Mouse (Mus musculus) megakaryocyte, adult 5-6 weeks (primary cell): ENCODE data around the gene Hspb2. TPM values are rescaled to one million over a fixed set of nuclear protein-coding genes. Genes with fewer than 3 reads are reported as not detected.

Experiments
- ATAC-seq: 2 replicates; pipeline ENCODE4 v1.8.0; 2016; ENCODE audit warnings: mild to moderate bottlenecking, inconsistent platforms; ENCODE audit not compliant: poor library complexity, severe bottlenecking
- total RNA-seq, 2 experiments: library from RNA; stranded (forward) in 1 of 2; stranded (reverse) in 1 of 2; fragments of 153-499, 151-499 nt in 1 of 2; fragments of 221-1000, 200-1000 nt in 1 of 2; gene quantifications; 2 replicates each; pipeline versions ENCODE4 v1.2.3 to v1.2.4; 2015 to 2017

Hspb2 gene
- total RNA-seq, 2 experiments from 2014 or later = not detected

DNA sequence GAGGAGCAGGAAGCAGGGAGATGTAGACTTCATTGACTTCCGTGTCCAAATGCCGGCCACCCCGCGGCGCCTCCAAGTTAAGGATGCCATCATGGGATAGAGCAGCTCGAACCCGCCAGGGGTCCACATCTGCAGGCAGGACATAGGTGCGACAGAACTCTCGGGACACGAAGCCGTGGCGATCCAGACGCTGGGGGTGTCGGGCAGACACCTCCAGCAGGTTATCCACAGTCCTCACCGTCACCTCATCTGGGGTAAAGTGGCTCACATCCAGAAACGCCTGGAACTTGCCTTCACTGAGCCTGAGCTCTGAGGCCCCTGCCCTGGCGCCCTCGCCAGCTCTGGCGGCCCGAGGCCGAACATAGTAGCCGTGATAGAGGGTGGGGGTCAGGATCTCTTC is 831 bp downstream of the Hspb2 start, which contains the start of gene Cryab:
Cryab (plus strand) TSS at position 3 of the 400 bp plus-strand sequence.
- no peak for ATAC-seq

DNA sequence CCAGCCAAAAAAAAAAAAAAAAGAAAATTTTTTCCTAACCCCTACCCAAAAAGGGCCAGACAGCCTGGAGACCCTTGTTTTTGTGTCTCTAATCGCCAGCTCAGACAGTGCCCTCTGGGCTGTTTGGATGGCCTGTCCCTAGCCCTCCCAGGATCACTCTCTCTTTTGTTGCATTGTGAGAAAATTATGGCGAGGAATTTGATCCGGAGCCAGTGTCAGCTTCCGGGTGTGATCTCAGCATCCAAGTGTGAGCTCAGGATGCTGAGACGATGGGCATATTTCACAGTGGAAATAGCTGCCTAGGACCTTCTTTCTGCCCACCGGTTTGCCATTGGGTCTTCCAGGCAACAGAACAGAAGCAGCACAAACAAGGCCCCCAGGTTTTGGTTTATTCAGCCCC is 1.4 kb downstream of the Hspb2 start:
- ATAC-seq = no peak

DNA sequence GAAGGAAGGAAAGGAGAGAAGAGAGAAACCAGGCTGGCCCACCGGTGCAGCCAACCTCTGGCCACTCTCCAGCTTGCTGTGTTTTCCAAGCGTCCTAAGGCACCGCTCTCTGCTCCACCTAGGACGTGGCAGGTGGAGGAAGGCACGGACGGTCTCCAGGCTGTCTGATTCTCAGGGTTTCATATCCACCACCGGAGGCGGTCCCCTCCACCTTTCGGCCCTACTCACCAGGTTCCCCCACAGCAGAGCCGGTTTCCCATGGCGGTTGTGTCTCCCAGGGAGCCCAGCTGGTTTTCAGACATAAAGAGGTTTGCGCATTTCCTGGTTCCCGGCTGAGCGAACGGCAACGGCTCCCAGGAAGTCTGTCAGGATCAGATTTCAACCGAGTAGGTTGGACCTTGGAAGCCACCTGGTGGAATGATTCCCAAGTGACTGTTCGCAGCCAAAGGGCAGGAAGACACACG is 5.9 kb downstream of the Hspb2 start, which contains the start of gene 2310030G06Rik:
2310030G06Rik (minus strand) TSS at position 323 of the 464 bp plus-strand sequence.
- no peak for ATAC-seq

DNA sequence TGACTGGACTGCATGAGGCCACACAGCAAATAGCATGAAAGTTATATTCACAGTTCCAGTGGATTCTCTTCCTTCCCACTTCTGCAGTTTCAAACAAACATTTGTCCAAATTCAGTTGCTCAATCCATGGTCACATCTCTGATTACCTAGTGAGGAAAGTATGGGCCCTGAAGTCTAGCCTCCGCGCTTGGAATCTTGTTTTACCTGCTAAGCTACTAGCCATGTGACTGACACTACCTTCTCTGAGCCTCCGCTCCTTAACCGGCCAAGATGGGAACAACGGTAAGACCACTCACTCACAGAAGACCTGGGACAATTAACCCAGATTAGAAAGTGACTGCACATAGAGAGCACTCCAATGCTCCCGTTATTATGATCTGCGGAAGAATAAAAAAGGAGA is 6.3 kb downstream of the Hspb2 start:
- ATAC-seq = no peak

DNA sequence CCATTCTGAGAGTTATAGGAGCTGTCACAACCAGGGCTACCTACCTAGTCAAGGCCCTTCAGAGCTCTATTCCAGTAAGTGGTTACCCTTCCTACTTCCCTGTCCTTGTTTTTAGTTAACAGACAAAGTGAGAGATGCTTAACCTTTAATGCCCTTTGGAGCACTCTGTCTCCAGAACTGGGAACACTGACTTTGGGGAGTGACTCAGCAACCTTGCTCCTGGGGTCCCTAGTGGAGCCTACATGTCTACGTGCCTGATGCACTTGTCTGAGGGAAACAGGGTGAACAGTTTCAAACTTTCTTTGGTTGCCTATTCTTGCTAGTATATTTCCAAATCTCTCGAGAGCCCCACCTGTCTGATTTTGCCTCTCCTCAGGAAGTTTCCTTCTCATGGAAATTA is 9.4 kb downstream of the Hspb2 start:
- ATAC-seq = no peak

DNA sequence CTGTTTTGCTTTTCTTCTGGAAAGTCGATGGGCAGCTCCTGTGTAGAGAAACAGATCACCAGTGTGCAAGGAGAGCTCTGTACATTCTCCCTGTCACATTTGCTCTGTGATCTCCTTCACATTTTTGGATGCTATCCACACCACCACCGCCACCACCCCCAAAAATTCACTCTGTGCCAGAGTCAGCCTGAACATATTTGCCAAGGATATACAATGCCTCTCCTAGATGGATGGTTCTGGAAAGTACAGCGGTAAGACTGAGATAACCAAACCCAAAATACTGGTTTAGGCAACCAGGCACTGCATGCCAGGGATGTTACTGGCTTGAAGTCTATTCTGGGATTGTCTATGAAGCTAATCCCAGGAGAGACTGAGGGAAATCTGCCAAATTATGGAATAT is 9.9 kb downstream of the Hspb2 start:
- ATAC-seq = no peak

DNA sequence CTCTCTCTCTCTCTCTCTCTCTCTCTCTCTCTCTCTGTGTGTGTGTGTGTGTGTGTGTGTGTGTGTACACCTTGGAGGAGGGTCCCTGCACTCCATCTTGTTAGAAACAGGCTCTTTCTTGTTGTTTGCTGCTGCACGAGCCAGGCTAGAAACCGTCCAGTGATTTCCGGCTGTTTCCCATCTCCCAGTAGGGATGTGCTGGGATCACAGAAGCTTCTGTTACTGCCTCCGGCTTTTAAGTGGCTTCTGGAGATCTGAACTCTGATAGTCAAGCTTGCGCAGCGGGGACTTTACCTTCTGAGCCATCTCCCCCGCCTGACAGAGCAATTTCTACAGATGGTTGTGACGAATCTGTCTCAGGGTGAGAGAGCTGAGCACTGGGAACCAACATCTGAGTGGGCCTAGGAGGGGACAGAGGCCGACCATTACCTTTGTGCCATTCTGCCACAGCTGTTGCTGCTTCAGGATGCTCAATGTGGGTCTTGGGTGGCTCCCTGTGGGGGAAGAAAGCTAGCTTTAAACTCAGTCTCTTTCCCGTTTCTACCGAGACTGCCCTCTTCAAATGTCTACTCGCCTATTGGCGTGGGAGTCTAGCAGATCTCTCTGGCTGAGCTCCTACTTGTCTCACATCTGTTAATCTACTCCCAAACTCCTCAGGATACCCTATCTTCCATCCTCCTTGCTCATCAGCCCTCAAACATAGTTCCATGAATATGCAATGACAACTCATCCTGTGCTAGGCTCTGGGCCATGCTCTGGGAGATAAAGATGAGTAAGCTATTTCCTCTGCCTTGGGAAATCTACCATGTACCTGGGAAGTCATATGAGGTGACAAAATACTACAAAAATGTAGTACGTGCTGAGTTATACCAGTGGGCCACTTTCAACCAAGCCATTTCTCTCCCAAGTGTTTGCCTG is 11.0 kb downstream of the Hspb2 start:
- ATAC-seq = no peak

DNA sequence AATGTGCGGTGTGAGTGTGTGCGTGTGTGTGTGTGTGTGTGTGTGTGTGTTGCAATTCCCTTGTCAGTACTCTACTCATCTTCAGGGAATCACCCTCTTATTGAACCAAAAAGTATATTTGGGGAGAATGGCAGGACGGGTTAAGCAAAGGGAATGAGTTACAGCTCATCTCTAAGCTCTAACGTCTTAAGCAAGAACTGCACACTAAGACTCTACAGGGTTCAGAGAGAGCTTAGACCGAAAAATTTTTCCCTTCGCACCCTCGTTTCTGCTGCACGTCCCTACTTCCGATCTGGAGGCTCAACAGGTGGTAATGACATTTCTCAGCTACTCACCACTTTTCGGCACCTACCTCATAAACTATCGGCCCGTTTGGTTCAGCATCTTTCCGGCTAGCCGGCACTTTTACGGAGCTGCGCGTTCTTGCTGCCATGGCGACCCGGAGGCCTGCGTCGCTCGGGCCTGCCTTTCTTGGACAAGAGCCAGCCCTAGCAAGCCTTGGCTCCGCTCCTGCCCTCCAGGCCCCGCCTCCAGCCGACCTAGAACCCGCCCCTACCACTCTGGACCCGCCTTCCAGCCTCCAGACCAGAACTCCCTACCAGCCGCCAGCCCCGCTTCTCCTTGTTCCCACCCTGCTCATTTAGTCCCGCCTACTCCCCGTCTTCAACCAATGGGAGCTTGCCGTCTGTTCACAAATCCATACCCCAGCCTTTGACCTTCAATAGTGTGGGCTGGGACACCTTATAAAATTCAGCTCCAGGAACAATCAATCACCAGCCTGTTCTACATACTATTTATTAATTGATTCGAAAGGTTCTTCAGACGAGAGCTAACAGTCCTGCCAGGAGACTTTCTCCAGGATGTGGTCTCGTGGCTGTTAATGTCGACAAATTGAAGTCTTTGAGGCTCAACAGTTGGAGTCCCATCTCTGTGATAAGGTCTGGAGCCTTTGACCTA is 13.0 kb downstream of the Hspb2 start, which contains the start of gene Dixdc1:
Dixdc1 (minus strand) TSS at position 604 of the 957 bp plus-strand sequence.
- ATAC-seq = peak; percentile 98

DNA sequence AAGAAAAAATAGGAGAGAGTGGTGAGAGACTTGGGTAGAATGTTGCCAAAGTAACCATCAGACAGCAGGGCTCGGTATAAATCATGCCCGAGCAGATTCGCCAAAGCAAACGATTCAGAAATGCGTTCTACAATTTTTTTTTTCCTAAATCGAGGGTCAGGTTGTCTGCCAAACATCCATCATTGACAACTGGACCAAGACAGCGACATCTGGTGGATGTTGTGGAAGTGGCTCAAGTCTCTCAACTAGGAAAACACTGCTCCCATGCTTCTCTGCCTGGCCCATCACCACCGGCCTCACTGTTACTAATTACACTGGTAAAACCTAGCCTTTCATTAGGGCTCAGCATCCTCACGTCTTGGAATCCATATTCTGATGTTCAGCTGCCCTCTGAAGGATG is 17.2 kb downstream of the Hspb2 start:
- ATAC-seq = no peak

DNA sequence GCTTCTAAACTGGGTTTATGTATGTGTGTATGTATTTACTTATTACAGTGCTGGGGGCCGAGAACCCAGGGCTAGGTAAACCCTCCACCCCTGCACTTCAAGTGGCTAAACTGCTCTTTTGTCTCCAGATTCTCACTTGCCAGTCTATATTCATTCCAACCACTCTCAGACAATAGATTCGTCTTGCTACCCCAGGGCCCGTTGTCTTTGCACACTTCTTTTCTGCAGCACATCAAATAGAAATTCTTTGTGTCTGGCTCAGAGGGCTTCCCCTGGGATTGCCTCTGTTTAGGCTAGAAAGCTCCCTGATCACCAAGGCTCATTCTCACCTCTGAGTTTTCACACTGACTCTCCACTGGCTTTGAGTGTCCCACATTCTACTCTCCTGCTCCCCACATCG is 19.6 kb downstream of the Hspb2 start:
- ATAC-seq = no peak

DNA sequence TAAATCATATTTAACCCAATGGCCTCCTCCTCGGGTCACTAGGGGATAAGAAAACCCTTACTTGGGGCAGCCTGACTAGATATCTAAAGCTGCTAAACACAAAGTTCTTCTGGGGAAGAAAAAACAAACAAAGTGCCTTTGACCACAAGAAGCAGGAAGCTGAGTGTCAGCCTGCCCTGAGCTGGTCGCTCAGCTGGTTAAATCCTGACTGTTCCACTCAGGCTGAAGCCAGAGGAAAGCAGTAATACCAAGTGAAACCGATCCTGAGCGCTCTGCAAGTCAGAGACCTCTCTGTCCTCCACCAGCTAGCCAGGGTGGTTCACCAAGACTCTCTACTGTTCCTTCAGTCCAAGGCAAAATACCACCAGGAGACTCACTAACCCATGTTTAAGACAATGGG is 22.6 kb downstream of the Hspb2 start:
- no peak for ATAC-seq

DNA sequence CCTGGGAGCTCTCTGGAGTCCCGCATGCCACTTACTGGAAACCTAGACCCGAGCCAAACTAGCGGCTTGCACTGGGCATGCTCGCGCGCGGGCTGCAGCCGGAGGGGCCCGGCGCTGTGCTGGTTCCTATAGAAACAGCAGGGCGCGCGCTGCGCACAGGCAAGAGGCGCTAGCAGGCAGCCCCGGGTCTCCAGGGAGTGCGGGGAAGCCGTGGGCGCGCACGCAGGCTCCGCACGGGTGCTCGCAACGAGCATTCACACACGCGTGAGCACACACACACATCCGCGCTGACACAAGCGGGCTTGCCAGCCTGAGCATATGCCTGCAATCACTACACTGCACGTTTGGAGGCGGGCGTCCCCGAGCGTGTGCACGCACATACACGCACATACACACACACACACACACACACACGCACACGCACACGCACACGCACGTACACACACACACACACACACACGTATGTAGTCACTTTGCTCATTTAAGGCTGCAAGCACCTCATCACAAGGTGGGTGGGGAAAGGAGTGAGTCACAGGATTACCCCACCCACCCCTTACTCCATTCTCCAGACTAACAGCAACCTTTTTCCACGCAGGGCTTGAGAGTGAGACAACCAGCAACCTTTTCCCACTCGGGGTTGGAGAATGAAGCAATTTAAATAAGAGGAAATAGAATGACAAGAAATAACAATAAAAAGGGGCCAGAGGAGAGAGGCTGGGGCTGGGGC is 24.1 kb downstream of the Hspb2 start:
- ATAC-seq = peak; percentile 62

DNA sequence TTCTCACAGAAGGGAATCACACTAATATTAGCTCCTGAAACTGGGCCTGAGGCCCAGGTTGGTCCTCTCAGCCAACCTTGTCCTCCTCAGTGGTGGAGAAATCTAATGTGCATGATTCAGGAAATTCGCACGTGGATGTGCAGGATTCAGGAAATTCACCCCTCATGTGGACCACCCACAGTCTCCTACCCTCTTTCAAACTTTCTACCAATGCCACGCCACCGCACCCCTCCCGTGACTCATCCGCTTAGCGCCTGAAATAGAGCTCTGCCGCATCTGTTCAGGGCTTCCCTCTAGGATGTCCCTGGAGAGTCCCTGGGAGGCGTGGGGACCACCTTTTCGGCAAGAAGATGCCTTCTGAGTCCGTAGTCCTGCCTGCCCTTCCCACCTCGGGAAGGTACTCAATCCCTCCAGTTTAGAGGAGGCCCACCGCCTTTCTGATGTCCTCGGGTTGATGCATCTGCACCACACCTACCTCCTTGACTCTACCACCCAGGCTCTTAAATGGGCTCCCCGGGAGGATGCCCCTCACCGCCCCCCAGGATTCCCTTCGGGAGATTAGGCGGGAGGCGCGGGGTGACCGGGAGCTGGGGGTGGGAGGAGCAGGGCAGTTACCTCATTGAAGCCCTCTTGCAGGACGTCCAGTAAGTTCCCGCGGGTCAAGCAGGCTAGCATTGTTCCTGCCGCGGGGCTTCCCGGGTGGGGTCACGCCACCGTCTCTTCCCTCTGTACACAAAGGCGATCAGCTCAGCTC is 24.8 kb downstream of the Hspb2 start:
- ATAC-seq = peak; percentile 21; the same call in 1 of the 2 replicates

DNA sequence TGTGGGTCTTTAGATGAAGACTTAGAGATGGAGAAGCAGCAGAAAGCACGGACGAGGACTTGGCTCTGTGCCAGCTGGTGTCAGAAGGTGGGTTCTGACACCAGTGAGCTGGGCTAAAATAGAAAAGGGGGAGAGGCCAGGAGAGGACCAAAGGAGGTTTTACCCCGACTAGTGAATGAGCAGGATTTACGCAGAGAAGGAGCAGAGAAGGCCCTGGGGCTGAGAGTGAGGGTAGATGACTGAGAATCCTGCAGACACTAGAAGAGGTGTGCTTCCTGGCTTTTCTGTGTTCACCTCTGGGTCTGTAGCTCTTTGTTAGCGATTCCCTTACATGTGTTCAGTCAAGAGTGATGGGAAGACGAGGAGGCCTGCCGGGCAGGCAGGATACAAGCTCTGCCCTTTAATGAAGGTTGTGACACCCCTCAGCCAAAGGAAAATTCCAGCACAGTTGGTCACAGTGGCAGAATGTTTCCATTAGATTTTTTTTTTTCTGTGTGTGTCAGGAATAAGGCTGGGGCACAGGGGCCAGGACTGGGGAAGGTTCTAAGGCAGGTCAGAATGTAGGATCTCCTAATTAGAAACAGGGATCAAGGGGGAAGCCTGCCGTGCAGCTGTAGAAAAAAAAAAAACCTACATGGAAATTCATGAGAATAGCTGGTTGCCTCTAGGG is 26.1 kb downstream of the Hspb2 start:
- ATAC-seq = no peak

DNA sequence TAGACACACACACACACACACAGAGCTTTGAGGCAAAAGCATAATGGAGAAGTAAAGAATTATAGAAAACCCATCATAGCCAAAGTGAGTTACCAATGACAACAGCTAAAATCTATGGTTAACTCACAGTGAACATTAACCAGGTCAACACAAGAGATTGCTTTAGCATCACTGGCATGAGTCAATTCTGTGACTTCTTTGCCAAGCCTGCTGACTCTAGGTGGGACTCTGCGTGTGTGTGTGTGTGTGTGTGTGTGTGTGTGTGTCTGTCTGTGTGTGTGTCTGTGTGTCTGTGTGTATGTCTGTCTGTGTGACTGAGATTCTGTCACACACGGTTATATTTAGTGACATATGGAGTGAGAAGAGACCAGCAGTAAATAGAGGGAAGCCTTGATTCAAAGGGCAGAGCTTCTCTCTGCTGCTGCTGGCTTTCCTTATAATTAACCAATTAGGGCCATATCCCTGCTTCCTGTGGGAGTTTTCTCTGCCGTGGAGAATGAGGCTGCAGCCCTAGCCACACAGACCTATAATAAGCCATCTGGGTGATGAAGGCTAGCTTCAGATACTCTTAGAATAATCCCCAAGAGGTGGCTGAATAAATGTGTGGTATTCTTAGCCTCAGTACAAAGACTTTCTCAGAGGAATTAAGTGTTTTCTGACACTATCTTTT is 27.4 kb downstream of the Hspb2 start:
- no peak for ATAC-seq

DNA sequence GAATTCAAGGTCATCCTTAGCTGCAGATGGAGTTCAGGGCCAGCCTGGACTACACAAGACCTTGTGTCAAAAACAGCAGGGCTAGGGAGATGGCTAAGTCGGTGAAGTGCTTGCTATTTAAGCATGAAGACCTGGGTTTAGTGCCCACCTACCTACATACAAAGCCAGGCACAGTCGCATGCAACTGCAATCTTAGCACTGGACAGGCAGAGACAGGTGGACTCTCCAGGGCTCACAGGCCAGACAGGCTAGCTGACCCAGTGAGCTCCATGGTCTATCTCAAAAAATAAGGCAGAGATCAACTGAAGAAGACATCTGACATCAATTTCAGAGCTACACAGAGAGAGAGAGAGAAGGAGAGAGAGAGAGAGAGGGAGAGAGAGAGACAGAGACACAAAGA is 28.0 kb downstream of the Hspb2 start:
- ATAC-seq = no peak

DNA sequence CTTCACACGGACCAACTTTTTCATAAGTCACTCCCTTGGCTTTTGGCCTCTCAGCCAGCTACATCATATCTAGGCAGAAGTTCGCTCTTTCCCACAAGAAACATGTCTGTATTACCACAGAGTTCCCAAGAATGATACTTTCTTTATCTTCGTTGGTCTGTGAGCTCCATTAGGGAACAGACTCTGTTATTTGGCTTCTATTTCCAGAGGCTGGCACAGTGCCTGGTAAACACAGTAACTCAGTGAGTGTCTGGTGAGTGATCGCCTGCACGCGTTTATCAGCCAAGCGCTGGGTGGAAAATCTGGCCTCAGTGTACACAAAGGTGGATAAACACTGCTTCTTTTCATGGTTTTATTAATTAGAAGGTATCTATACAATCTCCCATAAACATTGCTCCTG is 28.7 kb downstream of the Hspb2 start:
- no peak for ATAC-seq

DNA sequence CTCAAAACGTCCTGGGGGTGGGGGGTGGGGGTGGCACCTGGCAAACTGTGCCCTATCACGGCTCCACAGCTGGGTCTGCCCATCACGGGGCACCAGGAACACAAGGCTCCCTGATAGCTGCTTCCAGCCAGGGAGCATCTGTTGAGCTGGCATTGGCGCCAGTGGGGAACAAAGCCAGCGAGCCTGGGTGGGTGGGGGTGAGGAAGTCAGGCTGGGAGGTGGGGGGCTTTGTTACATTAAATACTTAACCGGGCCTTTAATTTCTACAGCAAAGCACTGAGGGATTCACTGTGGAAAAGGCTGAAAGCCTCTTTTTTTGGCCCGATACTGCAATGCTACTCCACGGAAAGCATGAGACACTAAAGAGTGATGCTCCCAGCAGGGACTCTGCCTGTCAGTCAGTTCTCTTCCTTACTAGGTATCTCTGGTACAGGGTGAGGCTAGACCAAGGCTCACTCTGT is 29.7 kb downstream of the Hspb2 start:
- ATAC-seq = no peak

DNA sequence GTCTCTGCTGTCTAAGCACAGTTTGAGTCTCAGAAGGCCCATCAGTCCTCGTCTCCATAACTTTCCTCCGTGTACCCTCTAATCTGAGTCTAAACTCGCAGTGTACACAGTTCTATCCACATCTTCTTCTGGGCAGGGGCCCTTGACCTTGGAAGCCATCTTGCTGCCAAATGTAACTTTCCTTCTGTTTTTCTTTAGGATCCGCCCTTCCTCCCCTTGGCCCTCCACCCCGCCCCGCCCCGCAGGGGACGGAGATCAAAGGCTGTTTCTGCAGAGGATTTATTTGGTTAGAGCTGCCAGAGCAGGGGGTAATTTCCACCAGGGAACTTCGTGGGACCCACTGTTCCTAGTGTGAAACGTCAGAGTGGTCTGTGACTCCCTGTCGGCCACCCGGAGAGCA is 31.1 kb downstream of the Hspb2 start:
- no peak for ATAC-seq
